Mouse (Mus musculus): ENCODE results near the gene Tfap2d. TPM values are rescaled to one million over a fixed set of nuclear protein-coding genes. Genes with fewer than 3 reads are reported as not detected.

The Tfap2d gene
- polyA plus RNA-seq (2012; rRNA removed), result not detected in 2 replicates

GRCm38 (mm10) chr1:19102631-19103030 is at the start of gene Tfap2d:
TSS of gene Tfap2d (plus strand) at chr1:19103022.

DNA sequence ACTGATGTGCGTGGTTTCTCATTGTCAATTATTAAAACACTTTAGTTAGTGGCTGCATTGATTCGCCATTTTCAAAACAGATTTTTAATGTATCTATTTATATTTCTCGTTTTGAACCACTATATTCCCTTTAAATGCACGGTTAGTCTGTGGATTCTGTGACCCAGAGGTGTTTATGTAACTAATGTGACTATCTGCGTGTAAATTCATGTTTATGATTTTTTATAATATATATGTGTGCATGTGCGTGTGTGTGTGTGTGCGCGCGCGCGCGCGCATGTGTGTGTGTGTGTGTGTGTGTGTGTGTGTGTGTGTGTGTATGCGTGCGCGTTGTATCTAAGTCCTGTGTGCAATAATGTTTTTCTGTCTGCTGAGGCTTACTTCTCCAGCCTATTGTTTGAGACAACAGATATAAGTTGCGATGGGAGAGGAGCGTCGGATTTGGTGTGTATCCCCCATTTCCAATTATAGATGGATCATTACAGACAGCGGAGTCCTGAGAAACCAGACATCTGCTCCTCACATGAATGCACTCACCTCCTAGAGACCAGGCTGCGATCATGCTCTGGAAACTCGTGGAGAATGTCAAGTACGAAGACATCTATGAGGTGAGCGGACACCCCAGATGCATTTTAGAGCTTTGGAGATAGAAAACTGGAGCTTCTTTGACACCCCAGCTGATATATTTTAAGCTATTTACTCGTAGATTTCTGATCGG is 106.0 kb downstream of the Tfap2d start, which contains the start of gene Tfap2b:
Tfap2b (plus strand) TSS at position 274 of the 718 bp plus-strand sequence.

Other genes starting within 250 kb of the Tfap2d start
- under 0.01 and 0.01 TPM in 2 replicates for gene Tfap2b, start 105.9 kb downstream of the Tfap2d start, polyA plus RNA-seq (2012; rRNA removed)

All from liver, embryonic 14 days (tissue).